ENCODE assay signal across 23 mouse cellular contexts in the genomic region with DNA sequence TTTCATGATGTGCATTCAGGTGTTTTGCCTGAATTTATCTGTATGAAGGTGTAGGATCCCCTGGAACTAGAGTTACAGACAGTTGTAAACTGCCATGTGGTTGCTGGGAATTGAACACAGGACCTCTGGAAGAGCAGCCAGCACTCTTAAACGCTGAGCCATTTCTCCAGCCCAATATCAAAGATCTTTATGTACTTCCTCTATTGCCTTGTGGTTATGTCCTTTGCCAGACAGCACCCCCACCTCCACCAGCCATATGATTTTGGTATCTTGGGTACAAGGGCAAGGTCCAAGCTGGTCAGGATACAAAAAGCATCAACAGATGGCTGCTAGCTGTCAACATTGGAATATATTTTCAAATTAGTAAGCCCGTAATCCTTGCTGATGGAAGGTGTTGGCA.
A peak's percentile ranks its signal among the peaks of the same experiment; 100 is the strongest.
DNase-seq lines count a peak whose midpoint lies in the region; ATAC-seq and TF ChIP-seq lines count a peak whose summit lies in the region.
"Had no signal": no experiment of that assay in that cellular context is flagged by ENCODE, and none has a peak within 500 bp of the region (broad histone marks: within the 10 kb centered on the region; RNA-seq: fewer than 3 reads in every experiment).

No protein-coding gene starts in this region.

- H3K4me1 ChIP-seq in midbrain, postnatal 0 days (ENCODE audit: insufficient read depth, low read length), result no peaks in the 10 kb centered on the region
- no peaks in the 10 kb centered on the region for H3K4me1 ChIP-seq in kidney, embryonic 15.5 days
- H3K4me1 ChIP-seq: embryonic facial prominence, embryonic 13.5 days; embryonic facial prominence, embryonic 15.5 days; forebrain, embryonic 10.5 days; forebrain, embryonic 12.5 days had no signal

- no peaks in the 10 kb centered on the region for H3K36me3 ChIP-seq in midbrain, postnatal 0 days (ENCODE audit: insufficient read depth, low read length)
- H3K36me3 ChIP-seq in kidney, embryonic 15.5 days, result no peaks in the 10 kb centered on the region
- H3K36me3 ChIP-seq: embryonic facial prominence, embryonic 13.5 days; embryonic facial prominence, embryonic 15.5 days; forebrain, embryonic 10.5 days; forebrain, embryonic 12.5 days had no signal

- no peak overlapping the region for H3K4me3 ChIP-seq in midbrain, postnatal 0 days (ENCODE audit: low read depth, low read length)
- H3K4me3 ChIP-seq in kidney, embryonic 15.5 days (replicated peaks), result no peak overlapping the region
- H3K4me3 ChIP-seq: embryonic facial prominence, embryonic 13.5 days; embryonic facial prominence, embryonic 15.5 days; erythroblast, embryonic 14.5 days; forebrain, embryonic 10.5 days; forebrain, embryonic 12.5 days had no signal

- ATAC-seq in granulocyte monocyte progenitor cell, adult 5-6 weeks (replicated peaks; ENCODE audit: poor library complexity, severe bottlenecking), result peak; percentile 45; the same call in 1 of the 2 replicates
- no peak for ATAC-seq in midbrain, postnatal 0 days (ENCODE audit: low FRiP score)
- ATAC-seq in kidney, embryonic 15.5 days (replicated peaks; ENCODE audit: low FRiP score), result no peak
- ATAC-seq: forebrain, embryonic 14.5 days; forebrain, embryonic 16.5 days had no signal

- H3K4me2 ChIP-seq in midbrain, postnatal 0 days (ENCODE audit: low read depth, low read length, poor library complexity, severe bottlenecking), result no peak overlapping the region
- no peak overlapping the region for H3K4me2 ChIP-seq in kidney, embryonic 15.5 days
- H3K4me2 ChIP-seq: embryonic facial prominence, embryonic 13.5 days; embryonic facial prominence, embryonic 15.5 days; forebrain, embryonic 12.5 days had no signal

- 81% methylated on average over 2 of the region's 2 CpGs for WGBS in midbrain, postnatal 0 days
- 75% methylated on average over 2 of the region's 2 CpGs for WGBS in kidney, embryonic 15.5 days

- TF ChIP-seq CTCF in midbrain, postnatal 0 days (IDR thresholded peaks at IDR 0.05), result no peak

- no peaks in the 10 kb centered on the region for H3K9me3 ChIP-seq in midbrain, postnatal 0 days (ENCODE audit: low read length)
- no peaks in the 10 kb centered on the region for H3K9me3 ChIP-seq in kidney, embryonic 15.5 days (replicated peaks)
- H3K9me3 ChIP-seq: embryonic facial prominence, embryonic 13.5 days; embryonic facial prominence, embryonic 15.5 days; forebrain, embryonic 10.5 days; forebrain, embryonic 12.5 days had no signal

- DNase-seq in 416B (ENCODE audit: low read depth) (peak; percentile 17), MEL-GATA-1-ER (ENCODE audit: extremely low read depth, low read depth) (peak; percentile 18)
- DNase-seq in lung, postnatal 25 days (ENCODE audit: low spot score), result no peak
- DNase-seq in midbrain, postnatal 0 days (ENCODE audit: low spot score), result no peak
- DNase-seq: adrenal gland, adult 2 months; adrenal gland, postnatal 10 days; adrenal gland, postnatal 25 days; cerebellum, adult 11 months; cerebellum, adult 18-20 months; cerebellum, adult 8-10 months; cerebellum, adult 9-11 months; cerebellum, postnatal 14 days; cerebellum, postnatal 36 days; embryo, embryonic 11 days had no signal

- no peak overlapping the region for H3K27ac ChIP-seq in midbrain, postnatal 0 days (ENCODE audit: low read depth, low read length)
- H3K27ac ChIP-seq in kidney, embryonic 15.5 days, result no peak overlapping the region
- H3K27ac ChIP-seq: embryonic facial prominence, embryonic 13.5 days; embryonic facial prominence, embryonic 15.5 days; forebrain, embryonic 10.5 days; forebrain, embryonic 12.5 days had no signal

- 0 out of 2 replicates have a peak, but pooled peaks cover 3% of the 10 kb centered on the region for H3K27me3 ChIP-seq in midbrain, postnatal 0 days (ENCODE audit: insufficient read depth, low read length)
- peaks cover 23% of the 10 kb centered on the region for H3K27me3 ChIP-seq in kidney, embryonic 15.5 days

- H3K9ac ChIP-seq in midbrain, postnatal 0 days (replicated peaks; ENCODE audit: low read length, poor library complexity, severe bottlenecking), result no peak overlapping the region
- no peak overlapping the region for H3K9ac ChIP-seq in kidney, embryonic 15.5 days
- H3K9ac ChIP-seq: embryonic facial prominence, embryonic 13.5 days; embryonic facial prominence, embryonic 15.5 days; forebrain, embryonic 12.5 days had no signal

Comparison
In these comparisons a context has a peak if more than half of its experiments do, and no peak if none do; other contexts are left out.
1. DNase-seq: peak in 416B (single experiment) and MEL-GATA-1-ER (single experiment); none in lung, postnatal 25 days (single experiment) and midbrain, postnatal 0 days (single experiment).